17 mouse cellular contexts compared by ENCODE assay signal in the genomic region with DNA sequence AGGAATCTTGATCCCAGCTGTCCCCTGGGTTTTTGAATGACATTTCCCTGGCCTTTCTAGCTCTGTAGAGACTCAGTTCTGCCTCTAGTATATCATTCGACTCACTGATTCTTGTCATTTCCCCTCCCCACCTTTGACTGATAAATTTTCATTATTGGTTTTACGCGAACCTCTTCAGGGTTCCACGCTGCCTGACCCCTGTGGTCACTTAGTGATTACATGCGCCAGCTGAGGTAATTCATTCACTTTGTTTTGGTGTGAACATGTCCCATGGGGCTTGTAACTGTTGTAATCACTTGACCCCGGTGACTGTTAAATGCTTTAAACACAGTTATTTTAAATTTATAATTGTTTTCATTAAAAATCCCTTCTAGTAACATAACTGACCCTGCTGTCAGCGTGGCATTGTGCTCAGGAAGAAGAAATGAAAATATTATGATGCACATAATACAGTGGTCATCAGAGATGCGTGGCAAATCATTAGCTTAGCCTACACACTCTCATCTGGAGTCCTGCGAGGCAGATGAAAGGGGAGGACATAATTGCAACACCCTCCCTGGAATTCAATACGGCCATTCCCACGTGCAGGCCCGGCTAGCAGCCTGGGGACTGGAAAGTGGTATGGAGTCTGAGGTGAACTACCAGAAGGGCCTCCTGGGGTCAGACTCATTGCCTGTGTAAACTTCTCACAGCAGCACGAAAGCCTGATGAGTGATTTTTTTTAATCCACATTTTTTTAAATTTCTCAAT.
DNase-seq lines count a peak whose midpoint lies in the region; ATAC-seq lines count a peak whose summit lies in the region.
"Had no signal": no experiment of that assay in that cellular context is flagged by ENCODE, and none has a peak within 500 bp of the region (broad histone marks: within the 10 kb centered on the region; RNA-seq: fewer than 3 reads in every experiment).

No protein-coding gene starts in this region.

- ATAC-seq in forebrain, embryonic 12.5 days (ENCODE audit: low FRiP score), result peak; percentile 59
- no peak for ATAC-seq in forebrain, embryonic 15.5 days (replicated peaks)
- ATAC-seq in embryonic facial prominence, embryonic 14.5 days (ENCODE audit: low read depth), result peak; percentile 66

- peak; percentile 44 for DNase-seq in kidney, postnatal 10 days
- no peak for DNase-seq in kidney, adult 9 months
- peak; percentile 68 for DNase-seq in embryo, embryonic 10 days (ENCODE audit: low spot score)
- DNase-seq in embryonic facial prominence, embryonic 14.5 days (ENCODE audit: low spot score), result no peak
- no peak for DNase-seq in right cerebral cortex, postnatal 14 days
- DNase-seq in right cerebral cortex, postnatal 4 days, result no peak
- DNase-seq: adrenal gland, postnatal 25 days; cerebellum, postnatal 36 days; gastrocnemius, postnatal 25 days; layer of hippocampus, adult 9-11 months; lung, adult 18-20 months; thymus, adult 18-20 months had no signal

- no peak overlapping the region for H3K27ac ChIP-seq in forebrain, embryonic 12.5 days
- H3K27ac ChIP-seq in forebrain, embryonic 15.5 days (replicated peaks), result no peak overlapping the region
- H3K27ac ChIP-seq in embryonic facial prominence, embryonic 14.5 days (replicated peaks; ENCODE audit: low read depth, low read length), result no peak overlapping the region
- H3K27ac ChIP-seq: heart, embryonic 13.5 days; hindbrain, embryonic 15.5 days had no signal

- peaks cover 16% of the 10 kb centered on the region for H3K4me1 ChIP-seq in forebrain, embryonic 12.5 days
- H3K4me1 ChIP-seq in forebrain, embryonic 15.5 days, result peaks cover 12% of the 10 kb centered on the region; the same call in 1 of the 2 replicates
- H3K4me1 ChIP-seq in embryonic facial prominence, embryonic 14.5 days (ENCODE audit: control insufficient read depth, insufficient read depth, low read length), result peaks cover 3% of the 10 kb centered on the region; the same call in 1 of the 2 replicates

- no peak overlapping the region for H3K4me2 ChIP-seq in forebrain, embryonic 12.5 days
- no peak overlapping the region for H3K4me2 ChIP-seq in forebrain, embryonic 15.5 days (replicated peaks)
- no peak overlapping the region for H3K4me2 ChIP-seq in embryonic facial prominence, embryonic 14.5 days (ENCODE audit: low read depth, low read length)
- H3K4me2 ChIP-seq: heart, embryonic 13.5 days; hindbrain, embryonic 15.5 days had no signal

- WGBS in forebrain, embryonic 12.5 days, result 33% methylated on average over 13 of the region's 13 CpGs
- WGBS in forebrain, embryonic 15.5 days, result 36% methylated on average over 13 of the region's 13 CpGs
- WGBS in embryonic facial prominence, embryonic 14.5 days, result 32% methylated on average over 13 of the region's 13 CpGs

- no peaks in the 10 kb centered on the region for H3K9me3 ChIP-seq in forebrain, embryonic 12.5 days
- H3K9me3 ChIP-seq in forebrain, embryonic 15.5 days, result no peaks in the 10 kb centered on the region
- no peaks in the 10 kb centered on the region for H3K9me3 ChIP-seq in embryonic facial prominence, embryonic 14.5 days (ENCODE audit: control insufficient read depth, low read length)
- H3K9me3 ChIP-seq: heart, embryonic 13.5 days; hindbrain, embryonic 15.5 days had no signal

- H3K4me3 ChIP-seq in forebrain, embryonic 12.5 days (replicated peaks), result no peak overlapping the region
- H3K4me3 ChIP-seq in forebrain, embryonic 15.5 days, result no peak overlapping the region
- no peak overlapping the region for H3K4me3 ChIP-seq in embryonic facial prominence, embryonic 14.5 days (ENCODE audit: low read depth, low read length)
- H3K4me3 ChIP-seq: heart, embryonic 13.5 days; hindbrain, embryonic 15.5 days; myocyte had no signal

- H3K36me3 ChIP-seq in forebrain, embryonic 12.5 days (replicated peaks), result no peaks in the 10 kb centered on the region
- no peaks in the 10 kb centered on the region for H3K36me3 ChIP-seq in forebrain, embryonic 15.5 days
- H3K36me3 ChIP-seq in embryonic facial prominence, embryonic 14.5 days (ENCODE audit: control insufficient read depth, insufficient read depth, low read length), result no peaks in the 10 kb centered on the region
- H3K36me3 ChIP-seq: heart, embryonic 13.5 days; hindbrain, embryonic 15.5 days had no signal

- no peaks in the 10 kb centered on the region for H3K27me3 ChIP-seq in forebrain, embryonic 12.5 days
- H3K27me3 ChIP-seq in forebrain, embryonic 15.5 days, result no peaks in the 10 kb centered on the region
- H3K27me3 ChIP-seq in embryonic facial prominence, embryonic 14.5 days (replicated peaks; ENCODE audit: control insufficient read depth, insufficient read depth, low read length), result no peaks in the 10 kb centered on the region
- H3K27me3 ChIP-seq: heart, embryonic 13.5 days; hindbrain, embryonic 15.5 days had no signal

- H3K9ac ChIP-seq in forebrain, embryonic 12.5 days, result no peak overlapping the region
- H3K9ac ChIP-seq in forebrain, embryonic 15.5 days (replicated peaks), result no peak overlapping the region
- H3K9ac ChIP-seq in embryonic facial prominence, embryonic 14.5 days (ENCODE audit: low read depth, low read length), result no peak overlapping the region
- H3K9ac ChIP-seq: heart, embryonic 13.5 days; hindbrain, embryonic 15.5 days had no signal

Comparison
In these comparisons a context has a peak if more than half of its experiments do, and no peak if none do; other contexts are left out.
1. DNase-seq: peak in kidney, postnatal 10 days (single experiment) and embryo, embryonic 10 days (single experiment); none in kidney, adult 9 months (single experiment), embryonic facial prominence, embryonic 14.5 days (single experiment), right cerebral cortex, postnatal 14 days (single experiment) and right cerebral cortex, postnatal 4 days (single experiment).